Mouse (Mus musculus) lung, embryonic 14.5 days (tissue): ENCODE measurements at regions not wholly inside any gene's neighbourhood (a gene's known extent, or its start where the extent isn't known, plus 50 kb on each side); places are given as distances from the start of the nearest gene placed in this dataset.

Experiments
- ATAC-seq: fragments of 200-750 bp; cut with Nextera tagmentation; 2 replicates; pipeline ENCODE4 v1.8.0; 2017; ENCODE audit warnings: mild to moderate bottlenecking, moderate TSS enrichment, moderate library complexity; ENCODE audit not compliant: insufficient read depth
- DNase-seq: peaks from one replicate; pipeline ENCODE4 v3.0.0-alpha.2; 2015
- H3K27ac ChIP-seq: fragments of 300-500 bp; sonication (generic); 2 replicates; pipeline ENCODE4 v1.5.1; 2014; ENCODE audit warnings: low read depth, mild to moderate bottlenecking, moderate library complexity
- H3K27me3 ChIP-seq: fragments of 300-500 bp; sonication (generic); 2 replicates; pipeline ENCODE4 v1.6.1; 2014; ENCODE audit warnings: low read length, control low read depth; ENCODE audit not compliant: insufficient read depth
- H3K36me3 ChIP-seq: fragments of 300-500 bp; sonication (generic); 2 replicates; pipeline ENCODE4 v1.6.1; 2014; ENCODE audit warnings: control low read depth; ENCODE audit not compliant: insufficient read depth
- H3K4me1 ChIP-seq: fragments of 300-500 bp; sonication (generic); 2 replicates; pipeline ENCODE4 v1.6.1; 2014; ENCODE audit warnings: antibody characterized with exemption, control low read depth; ENCODE audit not compliant: insufficient read depth
- H3K4me2 ChIP-seq: fragments of 300-500 bp; sonication (generic); 2 replicates; pipeline ENCODE4 v1.6.1; 2014; ENCODE audit warnings: mild to moderate bottlenecking
- H3K4me3 ChIP-seq: fragments of 300-500 bp; sonication (generic); 2 replicates; pipeline ENCODE4 v1.5.1; 2014; ENCODE audit warnings: low read depth, low read length
- H3K9ac ChIP-seq: fragments of 300-500 bp; sonication (generic); 2 replicates; pipeline ENCODE4 v1.6.1; 2014
- H3K9me3 ChIP-seq: fragments of 300-500 bp; sonication (generic); 2 replicates; pipeline ENCODE4 v1.6.1; 2016; ENCODE audit warnings: low read depth, low read length, control low read depth
- CTCF ChIP-seq: IDR thresholded peaks from 2 replicates; pipeline ENCODE4 v1.5.1; 2016; ENCODE audit warnings: antibody characterized with exemption, low read depth
- WGBS: fragments of 180-500 bp; shearing (Covaris S2); extraction: QIAGEN DNeasy Blood & Tissue Kit; methylation state at CpG from one replicate; pipeline ENCODE4 v1.1.7; 2014; 5-methylcytosine and 5-hydroxymethylcytosine counted together

DNA sequence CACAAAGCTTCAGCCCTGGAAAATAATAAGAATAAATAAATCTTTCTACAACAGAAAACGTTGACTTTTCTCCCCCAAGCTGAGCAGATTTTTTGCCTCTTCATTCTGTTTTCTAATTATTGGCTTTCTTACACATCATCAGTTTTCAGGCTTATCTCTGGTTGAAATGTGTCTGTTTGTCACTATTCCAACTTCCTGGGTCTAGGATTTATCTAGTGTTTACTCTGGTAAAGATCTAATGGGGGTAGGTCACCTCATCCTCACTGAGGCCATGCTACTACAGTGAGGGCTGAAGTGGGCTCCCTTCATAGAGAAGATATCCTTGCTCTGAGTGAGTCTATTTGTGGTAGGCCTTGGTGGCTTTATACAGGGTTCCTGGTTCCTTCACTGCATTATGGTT, 573.9 kb downstream of the Nebl start:
- WGBS, result 22% methylated on average over 1 of the region's 1 CpGs
- H3K27me3 ChIP-seq, result no peaks in the 10 kb centered on the region
- H3K27ac ChIP-seq, result no peak overlapping the region
- ATAC-seq (peak; percentile 60; the same call in 1 of the 2 replicates), DNase-seq (peak; percentile 70)
- no peak overlapping the region for H3K4me3 ChIP-seq
- no peak overlapping the region for H3K4me2 ChIP-seq
- H3K9me3 ChIP-seq, result no peaks in the 10 kb centered on the region
- peaks cover 7% of the 10 kb centered on the region; the same call in 1 of the 2 replicates for H3K4me1 ChIP-seq
- H3K9ac ChIP-seq, result no peak overlapping the region
- H3K36me3 ChIP-seq, result no peaks in the 10 kb centered on the region
- no peak for TF ChIP-seq CTCF

- Histone ChIP-seq H3K4me1 (peaks cover 7% of the 10 kb centered on the region; the same call in 1 of the 2 replicates), H3K27me3 (no peaks in the 10 kb centered on the region), H3K4me3 (no peak overlapping the region), H3K27ac (no peak overlapping the region), H3K9ac (no peak overlapping the region), H3K9me3 (no peaks in the 10 kb centered on the region), H3K4me2 (no peak overlapping the region), H3K36me3 (no peaks in the 10 kb centered on the region)
- 67% methylated on average over 2 of the region's 2 CpGs for WGBS
- no peak for DNase-seq
- ATAC-seq, result no peak
- no peak for TF ChIP-seq CTCF
Observed at GRCm38 (mm10) chr2:17155596-17155995, 575.7 kb downstream of the Nebl start.

- no peaks in the 10 kb centered on the region for H3K4me1 ChIP-seq
- ATAC-seq, result no peak
- no peak overlapping the region for H3K4me2 ChIP-seq
Observed at GRCm38 (mm10) chr2:17123626-17124025, 607.6 kb downstream of the Nebl start.

GRCm38 (mm10) chr2:17117292-17117691, 614.0 kb downstream of the Nebl start:
- Histone ChIP-seq H3K36me3 (no peaks in the 10 kb centered on the region), H3K27ac (no peak overlapping the region), H3K4me1 (no peaks in the 10 kb centered on the region), H3K4me2 (no peak overlapping the region), H3K9ac (no peak overlapping the region), H3K9me3 (no peaks in the 10 kb centered on the region), H3K4me3 (no peak overlapping the region), H3K27me3 (no peaks in the 10 kb centered on the region)
- 25% methylated on average over 2 of the region's 2 CpGs for WGBS
- TF ChIP-seq CTCF, result no peak
- DNase-seq (peak; percentile 78), ATAC-seq (peak; percentile 97)

More at GRCm38 (mm10) chr2:17123626-17124025, 607.6 kb downstream of the Nebl start:
- H3K4me3 ChIP-seq, result no peak overlapping the region
- 90% methylated on average over 4 of the region's 4 CpGs for WGBS
- H3K9me3 ChIP-seq, result no peaks in the 10 kb centered on the region
- H3K36me3 ChIP-seq, result no peaks in the 10 kb centered on the region
- no peak overlapping the region for H3K27ac ChIP-seq
- no peak for DNase-seq
- no peak for TF ChIP-seq CTCF
- no peaks in the 10 kb centered on the region for H3K27me3 ChIP-seq
- no peak overlapping the region for H3K9ac ChIP-seq

- Histone ChIP-seq H3K4me1 (no peaks in the 10 kb centered on the region), H3K9me3 (no peaks in the 10 kb centered on the region), H3K36me3 (no peaks in the 10 kb centered on the region), H3K27me3 (no peaks in the 10 kb centered on the region), H3K4me2 (no peak overlapping the region), H3K9ac (no peak overlapping the region), H3K27ac (no peak overlapping the region), H3K4me3 (no peak overlapping the region)
- TF ChIP-seq CTCF, result no peak
- DNase-seq (peak; percentile 65), ATAC-seq (peak; percentile 17; the same call in 1 of the 2 replicates)
- WGBS, result 46% methylated on average over 1 of the region's 1 CpGs
Observed at GRCm38 (mm10) chr2:17111177-17111576, 620.1 kb downstream of the Nebl start.

- no peak overlapping the region for H3K4me2 ChIP-seq
- H3K9ac ChIP-seq, result no peak overlapping the region
- TF ChIP-seq CTCF, result no peak
- H3K27me3 ChIP-seq, result no peaks in the 10 kb centered on the region
- no peak overlapping the region for H3K4me3 ChIP-seq
- DNase-seq, result no peak
- H3K4me1 ChIP-seq, result no peaks in the 10 kb centered on the region
- peaks cover 12% of the 10 kb centered on the region; the same call in 1 of the 2 replicates for H3K9me3 ChIP-seq
- no peak overlapping the region for H3K27ac ChIP-seq
- no peak for ATAC-seq
- H3K36me3 ChIP-seq, result no peaks in the 10 kb centered on the region
Observed at GRCm38 (mm10) chr2:17101161-17101560, 630.1 kb downstream of the Nebl start.

GRCm38 (mm10) chr2:17097546-17097945, 633.7 kb downstream of the Nebl start:
- no peak for TF ChIP-seq CTCF
- WGBS, result 77% methylated on average over 20 of the region's 20 CpGs
- no peak for DNase-seq

DNA sequence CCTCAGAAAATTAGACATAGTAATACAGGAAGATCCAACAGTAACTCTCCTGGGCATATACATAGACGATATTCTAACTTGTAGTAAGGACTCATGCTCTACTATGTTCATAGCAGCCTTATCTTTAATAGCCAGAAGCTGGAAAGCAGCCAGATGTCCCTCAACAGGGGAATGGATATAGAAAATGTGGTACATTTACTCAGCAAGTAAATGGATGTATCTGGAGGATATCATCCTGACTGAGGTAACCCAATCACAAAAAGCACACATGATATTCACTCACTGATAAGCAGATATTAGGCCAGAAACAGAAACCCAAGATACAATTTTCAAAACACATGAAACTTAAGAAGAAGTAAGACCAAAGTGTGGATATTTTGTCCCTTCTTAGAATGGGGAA, 639.8 kb downstream of the Nebl start:
- Histone ChIP-seq H3K4me3 (no peak overlapping the region), H3K27me3 (no peaks in the 10 kb centered on the region), H3K9me3 (no peaks in the 10 kb centered on the region), H3K9ac (no peak overlapping the region), H3K4me2 (no peak overlapping the region), H3K4me1 (no peaks in the 10 kb centered on the region), H3K36me3 (no peaks in the 10 kb centered on the region), H3K27ac (no peak overlapping the region)
- no peak for TF ChIP-seq CTCF
- 54% methylated on average over 1 of the region's 1 CpGs for WGBS
- no peak for ATAC-seq
- DNase-seq, result peak; percentile 4

More at GRCm38 (mm10) chr2:17097546-17097945, 633.7 kb downstream of the Nebl start:
- Histone ChIP-seq H3K4me2 (no peak overlapping the region), H3K27ac (no peak overlapping the region), H3K27me3 (no peaks in the 10 kb centered on the region), H3K9ac (no peak overlapping the region), H3K4me3 (no peak overlapping the region), H3K36me3 (no peaks in the 10 kb centered on the region), H3K4me1 (no peaks in the 10 kb centered on the region), H3K9me3 (peaks cover 12% of the 10 kb centered on the region; the same call in 1 of the 2 replicates)
- no peak for ATAC-seq
